Mouse (Mus musculus) ES-E14 (cell line): Measurements from ENCODE around the gene D7Ertd443e.

Experiments
- HCFC1 ChIP-seq: IDR thresholded peaks from 2 replicates; pipeline ENCODE4 v1.6.1; 2012; ENCODE audit warnings: low read length, inconsistent platforms, borderline replicate concordance; ENCODE audit not compliant: insufficient read depth
- ZNF384 ChIP-seq: IDR thresholded peaks from 2 replicates; pipeline ENCODE4 v1.6.1; 2012; ENCODE audit warnings: low read depth, low read length, inconsistent platforms

DNA sequence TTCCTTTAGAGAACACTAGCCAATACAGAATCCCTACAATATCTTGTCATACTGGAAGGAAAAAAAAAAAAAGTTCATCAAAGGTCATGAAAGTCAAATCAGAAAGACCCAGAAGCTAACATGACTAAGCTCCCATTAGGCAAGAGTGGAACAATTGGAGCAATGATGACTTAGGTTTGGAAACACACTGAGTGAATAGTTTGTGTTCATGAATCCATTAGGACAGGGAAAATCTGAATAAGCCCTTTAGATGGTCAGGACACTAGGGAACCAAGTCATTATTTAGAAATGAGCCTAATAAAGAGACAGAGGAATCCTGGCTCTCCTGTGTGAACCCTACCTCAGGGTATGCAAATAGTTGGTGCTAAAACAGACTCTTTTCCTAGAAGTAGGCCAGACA lies 148.7 kb downstream of the D7Ertd443e start:
- no peak for TF ChIP-seq ZNF384
- no peak for TF ChIP-seq HCFC1
